Mouse (Mus musculus) C2C12 (cell line): ENCODE data around the gene Hfe2. TPM values are rescaled to one million over a fixed set of nuclear protein-coding genes. Genes with fewer than 3 reads are reported as not detected.

Experiments
- H3K27me3 ChIP-seq: one replicate; pipeline ENCODE4 v1.6.1; 2011; ENCODE audit not compliant: control insufficient read depth, insufficient read depth, insufficient read length
- H3K36me3 ChIP-seq: one replicate; pipeline ENCODE4 v1.6.1; 2011; ENCODE audit not compliant: control insufficient read depth, insufficient read depth
- H3K4me3 ChIP-seq: one replicate; pipeline ENCODE4 v1.5.1; 2011; ENCODE audit warnings: mild to moderate bottlenecking, control low read depth; ENCODE audit not compliant: poor library complexity, insufficient read depth, severe bottlenecking
- H3K79me2 ChIP-seq: one replicate; pipeline ENCODE4 v1.6.1; 2011; ENCODE audit not compliant: control insufficient read depth, insufficient read depth
- H3K79me3 ChIP-seq: one replicate; pipeline ENCODE4 v1.6.1; 2011; ENCODE audit warnings: low read depth, control low read depth
- H3ac ChIP-seq: one replicate; pipeline ENCODE3; 2011; ENCODE audit warnings: low read depth; ENCODE audit not compliant: control insufficient read depth, insufficient read length
- CEBPB ChIP-seq: IDR thresholded peaks from one replicate; pipeline ENCODE4 v1.6.1; 2011; ENCODE audit warnings: low read depth, mild to moderate bottlenecking, control low read depth, moderate library complexity
- CTCF ChIP-seq: IDR thresholded peaks from one replicate; pipeline ENCODE4 v1.5.1; 2011; ENCODE audit not compliant: control insufficient read depth, insufficient read depth, insufficient read length
- FOSL1 ChIP-seq: IDR thresholded peaks from one replicate; pipeline ENCODE4 v1.8.0; 2011; ENCODE audit warnings: mild to moderate bottlenecking, low read length; ENCODE audit not compliant: poor library complexity, insufficient read depth, severe bottlenecking
- MAX ChIP-seq: IDR thresholded peaks from one replicate; pipeline ENCODE4 v1.6.1; 2011; ENCODE audit warnings: mild to moderate bottlenecking, control low read depth
- MYOD1 ChIP-seq: IDR thresholded peaks from one replicate; pipeline ENCODE4 v1.6.1; 2011; ENCODE audit warnings: low read depth; ENCODE audit not compliant: control insufficient read depth, insufficient read length
- MYOG ChIP-seq: IDR thresholded peaks from one replicate; pipeline ENCODE4 v1.6.1; 2011; ENCODE audit not compliant: control insufficient read depth, insufficient read length; ENCODE audit errors: extremely low read depth
- USF1 ChIP-seq: IDR thresholded peaks from one replicate; pipeline ENCODE4 v1.6.1; 2011; ENCODE audit warnings: low read depth, mild to moderate bottlenecking, control low read depth, moderate library complexity
- polyA plus RNA-seq: library from polyadenylated mRNA; unstranded; fragments of >200 nt; fragmentation: generic; extraction: Trizol; gene quantifications from one replicate; pipeline ENCODE4 v1.2.1, GENCODE M21; 2012; ENCODE audit warnings: missing spikeins

The Hfe2 gene
- polyA plus RNA-seq, 1 experiment: 0.23 TPM

GRCm38 (mm10) chr3:96561946-96562681 lies 37.1 kb downstream of the Hfe2 start:
- TF ChIP-seq USF1 (no peak), MYOD1 (no peak), MAX (no peak), CEBPB (no peak), CTCF (no peak), MYOG (no peak), FOSL1 (no peak)
- Histone ChIP-seq H3K36me3 (no peaks in the 10 kb centered on the region), H3K4me3 (no peak overlapping the region), H3K27me3 (no peaks in the 10 kb centered on the region), H3K79me3 (no peaks in the 10 kb centered on the region), H3K79me2 (no peaks in the 10 kb centered on the region), H3ac (no peak overlapping the region)

- Histone ChIP-seq H3ac (no peak overlapping the region), H3K79me2 (no peaks in the 10 kb centered on the region), H3K79me3 (no peaks in the 10 kb centered on the region), H3K27me3 (no peaks in the 10 kb centered on the region), H3K36me3 (no peaks in the 10 kb centered on the region), H3K4me3 (no peak overlapping the region)
- TF ChIP-seq USF1: no peak
- no peak for TF ChIP-seq MYOD1
- TF ChIP-seq CTCF: no peak
- TF ChIP-seq CEBPB: no peak
- TF ChIP-seq MYOG: no peak
- TF ChIP-seq FOSL1: no peak
Measured at GRCm38 (mm10) chr3:96563267-96563666, 38.3 kb downstream of the Hfe2 start.

GRCm38 (mm10) chr3:96563911-96564632 lies 39.1 kb downstream of the Hfe2 start:
- Histone ChIP-seq H3K79me3 (no peaks in the 10 kb centered on the region), H3K36me3 (no peaks in the 10 kb centered on the region), H3ac (no peak overlapping the region), H3K27me3 (no peaks in the 10 kb centered on the region), H3K79me2 (no peaks in the 10 kb centered on the region), H3K4me3 (no peak overlapping the region)
- no peak for TF ChIP-seq FOSL1
- TF ChIP-seq USF1: no peak
- TF ChIP-seq CEBPB: no peak
- no peak for TF ChIP-seq CTCF
- TF ChIP-seq MYOG: no peak

GRCm38 (mm10) chr3:96564633-96565032 lies 39.7 kb downstream of the Hfe2 start:
- Histone ChIP-seq H3K79me2 (no peaks in the 10 kb centered on the region), H3ac (no peak overlapping the region), H3K27me3 (no peaks in the 10 kb centered on the region), H3K4me3 (no peak overlapping the region), H3K79me3 (no peaks in the 10 kb centered on the region), H3K36me3 (no peaks in the 10 kb centered on the region)
- no peak for TF ChIP-seq MYOG

GRCm38 (mm10) chr3:96565105-96565504 lies 40.1 kb downstream of the Hfe2 start:
- Histone ChIP-seq H3K36me3 (no peaks in the 10 kb centered on the region), H3K4me3 (no peak overlapping the region), H3ac (no peak overlapping the region), H3K79me3 (no peaks in the 10 kb centered on the region), H3K27me3 (no peaks in the 10 kb centered on the region), H3K79me2 (no peaks in the 10 kb centered on the region)
- no peak for TF ChIP-seq CEBPB
- TF ChIP-seq USF1: no peak
- TF ChIP-seq CTCF: no peak
- TF ChIP-seq MAX: no peak
- TF ChIP-seq MYOG: no peak
- no peak for TF ChIP-seq FOSL1
- no peak for TF ChIP-seq MYOD1
